Mouse (Mus musculus) CH12.LX (cell line): ENCODE data around the gene Adgrf2. TPM values are rescaled to one million over a fixed set of nuclear protein-coding genes. Genes with fewer than 3 reads are reported as not detected.
A peak's percentile ranks its signal among the peaks of the same experiment; 100 is the strongest.

Experiments
- DNase-seq: peaks from one replicate; pipeline ENCODE4 v3.0.0-alpha.2; 2013; ENCODE audit errors: extremely low read depth
- H3K27ac ChIP-seq: 2 replicates; pipeline ENCODE4 v1.5.1; 2012; ENCODE audit warnings: low read depth, mild to moderate bottlenecking, control low read depth, moderate library complexity; ENCODE audit not compliant: insufficient read depth
- H3K27me3 ChIP-seq: replicated peaks from 2 replicates; pipeline ENCODE3; 2012; ENCODE audit warnings: inconsistent platforms
- H3K36me3 ChIP-seq, 2 experiments: replicated peaks in 1 of 2; 2 replicates each; pipeline versions ENCODE3 to v1.6.1; 2012; ENCODE audit warnings: inconsistent platforms in 1 of 2, low read length in 1 of 2, mild to moderate bottlenecking in 1 of 2, mixed read lengths in 1 of 2, moderate library complexity in 1 of 2; ENCODE audit not compliant: control insufficient read depth in 1 of 2, insufficient read depth in 1 of 2
- H3K4me1 ChIP-seq, 2 experiments: 2 replicates each; pipeline ENCODE4 v1.6.1; 2012; ENCODE audit warnings: inconsistent platforms in 1 of 2, moderate library complexity in 1 of 2; ENCODE audit not compliant: insufficient read depth in 2 of 2, control insufficient read depth in 1 of 2
- H3K4me2 ChIP-seq: 2 replicates; pipeline ENCODE4 v1.6.1; 2012; ENCODE audit warnings: low read depth, mild to moderate bottlenecking, control low read depth; ENCODE audit not compliant: poor library complexity, insufficient read depth, severe bottlenecking
- H3K4me3 ChIP-seq, 3 experiments: fragments of 150-350 bp in 1 of 3; sonication (generic) in 1 of 3; replicated peaks in 1 of 3; 2 replicates each; pipeline versions ENCODE3 to v1.5.1; 2011 to 2012; ENCODE audit warnings: low read depth in 2 of 3, low read length in 2 of 3, mild to moderate bottlenecking in 2 of 3, moderate library complexity in 2 of 3, control low read depth in 1 of 3, improper control_type of control experiment in 1 of 3, inconsistent platforms in 1 of 3, mixed read lengths in 1 of 3; ENCODE audit not compliant: poor library complexity in 1 of 3
- H3K79me2 ChIP-seq: replicated peaks from 2 replicates; pipeline ENCODE4 v1.6.1; 2012; ENCODE audit warnings: mild to moderate bottlenecking, moderate library complexity; ENCODE audit not compliant: control insufficient read depth, poor library complexity, insufficient read depth, severe bottlenecking; ENCODE audit errors: extremely low read depth
- H3K9ac ChIP-seq: 2 replicates; pipeline ENCODE4 v1.6.1; 2012; ENCODE audit warnings: low read depth, mild to moderate bottlenecking, control low read depth, moderate library complexity; ENCODE audit not compliant: insufficient read depth
- H3K9me3 ChIP-seq: replicated peaks from 2 replicates; pipeline ENCODE3; 2012; ENCODE audit warnings: low read length, inconsistent platforms, mixed read lengths
- BHLHE40 ChIP-seq: IDR thresholded peaks from 2 replicates; pipeline ENCODE4 v1.6.1; 2011; ENCODE audit warnings: mild to moderate bottlenecking, low read depth, low read length, improper control_type of control experiment
- CTCF ChIP-seq, 2 experiments: IDR thresholded peaks in 1 of 2; conservative IDR thresholded peaks in 1 of 2; 2 replicates each; pipeline ENCODE4 v1.5.1; 2011 to 2012; ENCODE audit warnings: low read depth in 2 of 2, low read length in 2 of 2, improper control_type of control experiment in 1 of 2, inconsistent platforms in 1 of 2, mild to moderate bottlenecking in 1 of 2, moderate library complexity in 1 of 2
- E2F4 ChIP-seq: IDR thresholded peaks from 2 replicates; pipeline ENCODE4 v1.6.1; 2011; ENCODE audit warnings: low read depth, low read length, improper control_type of control experiment; ENCODE audit not compliant: insufficient replicate concordance
- ETS1 ChIP-seq: conservative IDR thresholded peaks from 2 replicates; pipeline ENCODE4 v1.6.1; 2012; ENCODE audit warnings: low read depth, mild to moderate bottlenecking, inconsistent platforms, low read length, improper control_type of control experiment, moderate library complexity
- GABPA ChIP-seq: IDR thresholded peaks from 2 replicates; pipeline ENCODE4 v1.6.1; 2012; ENCODE audit warnings: low read depth, low read length, improper control_type of control experiment, inconsistent platforms; ENCODE audit not compliant: insufficient replicate concordance
- HCFC1 ChIP-seq: IDR thresholded peaks from 2 replicates; pipeline ENCODE4 v1.6.1; 2012; ENCODE audit warnings: low read depth, mild to moderate bottlenecking, inconsistent platforms, low read length, improper control_type of control experiment
- IRF4 ChIP-seq: IDR thresholded peaks from 2 replicates; pipeline ENCODE4 v1.6.1; 2014; ENCODE audit warnings: low read depth, mild to moderate bottlenecking, inconsistent platforms, low read length, improper control_type of control experiment
- JUND ChIP-seq: conservative IDR thresholded peaks from 2 replicates; pipeline ENCODE4 v1.6.1; 2011; ENCODE audit warnings: low read depth, low read length, improper control_type of control experiment
- KAT2A ChIP-seq: IDR thresholded peaks from 2 replicates; pipeline ENCODE4 v1.6.1; 2012; ENCODE audit warnings: low read length, improper control_type of control experiment, inconsistent platforms; ENCODE audit not compliant: insufficient replicate concordance
- MAX ChIP-seq: IDR thresholded peaks from 2 replicates; pipeline ENCODE4 v1.6.1; 2011; ENCODE audit warnings: low read length, improper control_type of control experiment
- MAZ ChIP-seq: IDR thresholded peaks from 2 replicates; pipeline ENCODE4 v1.6.1; 2012; ENCODE audit warnings: low read depth, mild to moderate bottlenecking, inconsistent platforms, low read length, improper control_type of control experiment, moderate library complexity
- PAX5 ChIP-seq: IDR thresholded peaks from 2 replicates; pipeline ENCODE4 v1.6.1; 2012; ENCODE audit warnings: low read length, inconsistent platforms, mixed read lengths
- POLR2A ChIP-seq: IDR thresholded peaks from 2 replicates; pipeline ENCODE4 v1.6.1; 2011; ENCODE audit warnings: low read depth, mild to moderate bottlenecking, improper control_type of control experiment, low read length
- POLR2AphosphoS2 ChIP-seq: IDR thresholded peaks from 2 replicates; pipeline ENCODE4 v1.6.1; 2011; ENCODE audit warnings: low read depth, low read length, improper control_type of control experiment
- RAD21 ChIP-seq: IDR thresholded peaks from 2 replicates; pipeline ENCODE4 v1.6.1; 2011; ENCODE audit warnings: low read depth, mild to moderate bottlenecking, low read length, improper control_type of control experiment, moderate library complexity
- SMC3 ChIP-seq: IDR thresholded peaks from 2 replicates; pipeline ENCODE4 v1.6.1; 2011; ENCODE audit warnings: low read depth, low read length, improper control_type of control experiment
- USF1 ChIP-seq: IDR thresholded peaks from 2 replicates; pipeline ENCODE4 v1.6.1; 2014; ENCODE audit warnings: low read depth, mild to moderate bottlenecking, inconsistent platforms, low read length, improper control_type of control experiment
- USF2 ChIP-seq: conservative IDR thresholded peaks from 2 replicates; pipeline ENCODE4 v1.6.1; 2011; ENCODE audit warnings: low read depth, low read length, improper control_type of control experiment
- ZC3H11A ChIP-seq: IDR thresholded peaks from 2 replicates; pipeline ENCODE4 v1.6.1; 2012; ENCODE audit warnings: low read depth, mild to moderate bottlenecking, inconsistent platforms, low read length, improper control_type of control experiment
- ZKSCAN1 ChIP-seq: IDR thresholded peaks from 2 replicates; pipeline ENCODE4 v1.6.1; 2012; ENCODE audit warnings: low read depth, inconsistent platforms, low read length, improper control_type of control experiment, borderline replicate concordance
- ZMIZ1 ChIP-seq: IDR thresholded peaks from 2 replicates; pipeline ENCODE4 v1.6.1; 2012; ENCODE audit warnings: low read depth, mild to moderate bottlenecking, inconsistent platforms, low read length, improper control_type of control experiment
- dilution Hi-C: fragments of 300-500 bp; cut with MboI; formaldehyde crosslinking; loops from 2 replicates; pipeline ENCODE4 v1.14.3; 2020; ENCODE audit warnings: low sequenced_read_pairs; ENCODE audit not compliant: extremely low pct_unique_long_range_greater_than_20kb, extremely low pct_ligation_motif_present
- in situ Hi-C: fragments of 300-500 bp; cut with MboI; formaldehyde crosslinking; loops from 3 replicates; pipeline ENCODE4 v1.14.3; 2019; ENCODE audit warnings: low sequenced_read_pairs, low pct_ligation_motif_present, low pct_unique_long_range_greater_than_20kb, mixed read lengths
- polyA plus RNA-seq: library from polyadenylated mRNA; unstranded; fragments of >175 nt; gene quantifications from 2 replicates; pipeline ENCODE4 v1.2.1, GENCODE M21; 2012; ENCODE audit warnings: low read depth; ENCODE audit not compliant: insufficient read length
- total RNA-seq, 2 experiments: library from RNA; depleted of rRNA; stranded (reverse); fragments of 300-350 nt in 1 of 2; fragments of >200 nt in 1 of 2; gene quantifications; 2 replicates each; pipeline ENCODE4 v1.2.3; 2012 to 2014

The Adgrf2 gene
- total and polyA plus RNA-seq, 3 experiments: not detected

DNA sequence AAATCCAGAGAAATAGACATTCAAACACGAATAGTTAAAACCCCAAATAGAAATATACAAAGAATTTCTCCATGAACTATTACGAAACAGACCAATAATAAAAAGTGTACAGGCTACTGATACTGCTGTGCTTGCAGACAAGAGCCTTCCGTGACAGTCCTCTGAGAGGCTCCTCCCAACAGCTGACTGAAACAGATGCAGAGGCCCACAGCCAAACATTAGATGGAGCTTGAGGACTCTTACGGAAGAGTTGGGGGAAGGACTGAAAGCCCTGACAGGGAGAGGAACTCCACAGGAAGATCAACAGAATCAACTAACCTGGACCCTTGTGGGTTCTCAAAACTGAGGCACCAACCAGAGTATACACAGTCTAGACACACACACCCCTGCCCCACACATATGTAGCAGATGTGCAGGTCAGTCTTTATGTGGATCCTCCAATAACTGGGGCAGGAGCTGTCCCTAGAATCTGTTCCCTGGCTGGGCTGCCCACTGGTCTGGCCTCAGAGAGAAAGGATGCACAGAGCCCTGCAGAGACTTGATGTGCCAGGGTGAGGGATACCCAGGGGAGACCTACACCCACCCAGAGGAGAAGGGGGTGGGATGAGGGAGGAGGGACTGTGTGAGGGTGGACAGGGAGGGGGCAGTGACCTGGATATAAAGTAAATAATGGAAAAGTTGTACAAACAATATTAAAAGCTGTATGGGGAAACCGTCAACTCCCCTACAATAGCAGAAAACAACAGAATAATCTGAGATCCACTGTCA lies 46.9 kb upstream of the Adgrf2 start:
- Histone ChIP-seq H3K4me1 (no peaks in the 10 kb centered on the region), H3K9me3 (no peaks in the 10 kb centered on the region), H3K27ac (no peak overlapping the region), H3K9ac (no peak overlapping the region), H3K4me3 (no peak overlapping the region), H3K79me2 (no peaks in the 10 kb centered on the region), H3K36me3 (peaks cover 3 to 5% of the 10 kb centered on the region in 2 experiments), H3K27me3 (no peaks in the 10 kb centered on the region), H3K4me2 (no peak overlapping the region)
- no peak for DNase-seq
- TF ChIP-seq POLR2AphosphoS2 (no peak), MAX (no peak), POLR2A (no peak), PAX5 (no peak), KAT2A (no peak), E2F4 (no peak), BHLHE40 (no peak), ZMIZ1 (no peak), ETS1 (no peak), USF1 (no peak), HCFC1 (no peak), ZC3H11A (no peak), ZKSCAN1 (no peak)
- dilution Hi-C loops (no loop called here), in situ Hi-C loops (loop anchor here (25.0 kb wide), 1 partner anchor 127 kb away; no protein-coding TSS in a partner anchor)

DNA sequence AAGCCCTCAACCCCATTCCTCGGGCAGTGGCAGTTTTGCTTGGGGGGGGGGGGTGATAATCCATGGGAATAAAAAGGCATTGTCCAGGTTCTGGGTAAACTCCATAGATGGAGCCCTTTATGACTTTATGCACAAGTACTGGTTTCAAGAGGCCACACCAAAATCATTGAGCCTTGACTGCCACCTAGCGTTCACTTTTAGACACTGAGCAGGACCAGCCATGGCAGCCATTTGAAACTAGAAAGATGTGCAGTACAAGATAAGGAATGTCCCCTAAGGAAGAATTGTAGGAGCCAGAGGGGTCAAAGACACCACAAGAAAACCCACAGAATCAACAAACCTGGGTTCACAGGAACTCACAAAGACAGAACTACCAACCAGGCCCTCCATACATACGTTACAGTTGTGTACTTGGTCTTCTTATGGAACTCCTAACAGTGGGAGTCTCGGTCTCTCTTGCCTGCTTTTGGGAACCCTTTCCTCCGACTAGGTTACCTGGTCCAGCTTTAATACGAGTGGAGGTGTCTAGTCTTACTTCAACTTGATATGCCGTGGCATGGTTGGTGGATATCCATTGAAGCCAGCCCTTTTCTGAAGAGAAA lies 40.3 kb upstream of the Adgrf2 start:
- Histone ChIP-seq H3K27ac (no peak overlapping the region), H3K9ac (no peak overlapping the region), H3K4me3 (no peak overlapping the region), H3K79me2 (no peaks in the 10 kb centered on the region), H3K4me2 (no peak overlapping the region), H3K9me3 (no peaks in the 10 kb centered on the region), H3K4me1 (no peaks in the 10 kb centered on the region), H3K36me3 (no peaks in the 10 kb centered on the region), H3K27me3 (no peaks in the 10 kb centered on the region)
- no peak for TF ChIP-seq GABPA
- TF ChIP-seq SMC3: peak; percentile 67
- TF ChIP-seq E2F4: no peak
- no peak for TF ChIP-seq HCFC1
- TF ChIP-seq PAX5: no peak
- no peak for TF ChIP-seq KAT2A
- peak; percentile 88 for TF ChIP-seq RAD21
- TF ChIP-seq USF1: no peak
- peak; percentile 46 to 87; a peak in 3 of 4 replicates for TF ChIP-seq CTCF (conservative IDR thresholded peaks at IDR 0.05 in 1 of 2, IDR thresholded peaks at IDR 0.05 in 1 of 2; ENCODE audit: low read depth in 2 of 2, low read length in 2 of 2)
- TF ChIP-seq IRF4: no peak
- no peak for TF ChIP-seq JUND
- no peak for TF ChIP-seq USF2
- no peak for TF ChIP-seq MAZ
- dilution Hi-C loops (no loop called here), in situ Hi-C loops (loop anchor here (25.0 kb wide), 1 partner anchor 120 kb away; no protein-coding TSS in a partner anchor)
- DNase-seq: peak; percentile 79
